Mouse (Mus musculus) thymus, adult 2 months (tissue): Measurements from ENCODE around the gene Zswim7. TPM values are rescaled to one million over a fixed set of nuclear protein-coding genes. Genes with fewer than 3 reads are reported as not detected.

ENCODE experiments used
- DNase-seq: peaks from one replicate; pipeline ENCODE4 v3.0.0; 2021
- H3K27ac ChIP-seq: fragments of 200-500 bp; 2 replicates; pipeline ENCODE4 v1.5.1; 2012; ENCODE audit warnings: low read length, control low read depth; ENCODE audit not compliant: control insufficient read depth, insufficient read depth
- H3K27me3 ChIP-seq: fragments of 200-500 bp; 2 replicates; pipeline ENCODE4 v1.6.1; 2012; ENCODE audit warnings: mild to moderate bottlenecking, low read length, moderate library complexity, mixed read lengths; ENCODE audit not compliant: control insufficient read depth, insufficient read depth
- H3K36me3 ChIP-seq: fragments of 200-500 bp; 2 replicates; pipeline ENCODE4 v1.6.1; 2012; ENCODE audit warnings: mild to moderate bottlenecking, low read length, moderate library complexity; ENCODE audit not compliant: control insufficient read depth, insufficient read depth
- H3K4me1 ChIP-seq: fragments of 200-500 bp; replicated peaks from 2 replicates; pipeline ENCODE4 v1.6.1; 2012; ENCODE audit warnings: low read length; ENCODE audit not compliant: control insufficient read depth, insufficient read depth
- H3K4me3 ChIP-seq: fragments of 200-500 bp; 2 replicates; pipeline ENCODE4 v1.5.1; 2012; ENCODE audit warnings: mild to moderate bottlenecking, low read length, control low read depth, moderate library complexity; ENCODE audit not compliant: control insufficient read depth, insufficient read depth
- CTCF ChIP-seq: fragments of 200-500 bp; IDR thresholded peaks from 2 replicates; pipeline ENCODE4 v1.5.1; 2012; ENCODE audit warnings: mild to moderate bottlenecking, control low read depth, low read length, moderate library complexity, borderline replicate concordance; ENCODE audit not compliant: control insufficient read depth, poor library complexity, insufficient read depth; ENCODE audit errors: extremely low read depth
- POLR2A ChIP-seq: fragments of 200-500 bp; IDR thresholded peaks from 2 replicates; pipeline ENCODE4 v1.6.1; 2012; ENCODE audit warnings: mild to moderate bottlenecking, low read length, control low read depth, moderate library complexity; ENCODE audit not compliant: control insufficient read depth, poor library complexity, insufficient read depth; ENCODE audit errors: extremely low read depth
- WGBS: fragments of 180-500 bp; shearing (Covaris S2); methylation state at CpG from one replicate; pipeline ENCODE4 v1.1.7; 2018; 5-methylcytosine and 5-hydroxymethylcytosine counted together
- polyA plus RNA-seq: library from polyadenylated mRNA; depleted of rRNA; stranded (reverse); fragments of >200 nt; gene quantifications from 2 replicates; pipeline ENCODE4 v1.2.3, GENCODE M21; 2012

Gene Zswim7
- polyA plus RNA-seq, 1 experiment: 8.2 TPM

- 22% methylated on average over 18 of the region's 18 CpGs for WGBS
- TF ChIP-seq CTCF (no peak), POLR2A (no peak)
- Histone ChIP-seq H3K4me1 (peaks cover 23% of the 10 kb centered on the region), H3K27me3 (no peaks in the 10 kb centered on the region; the same call in 1 of the 2 replicates), H3K4me3 (peak overlapping the region; percentile 55), H3K36me3 (no peaks in the 10 kb centered on the region), H3K27ac (no peak overlapping the region)
- no peak for DNase-seq
These were observed 33.3 kb downstream of the Zswim7 start for GRCm38 (mm10) chr11:62247759-62248400.

GRCm38 (mm10) chr11:62244471-62244870 is 36.7 kb downstream of the Zswim7 start:
- no peak for DNase-seq
- 90% methylated on average over 4 of the region's 4 CpGs for whole genome bisulfite sequencing
- Histone ChIP-seq H3K4me3 (no peak overlapping the region), H3K36me3 (no peaks in the 10 kb centered on the region), H3K27me3 (no peaks in the 10 kb centered on the region; the same call in 1 of the 2 replicates), H3K27ac (no peak overlapping the region), H3K4me1 (peaks cover 13% of the 10 kb centered on the region)
- TF ChIP-seq POLR2A: no peak
- no peak for TF ChIP-seq CTCF

GRCm38 (mm10) chr11:62243871-62244270 is 37.3 kb downstream of the Zswim7 start:
- no peak overlapping the region for H3K27ac ChIP-seq
- H3K4me3 ChIP-seq: no peak overlapping the region
- DNase-seq: no peak
- WGBS: 97% methylated on average over 8 of the region's 8 CpGs
- peaks cover 7% of the 10 kb centered on the region for H3K4me1 ChIP-seq
- no peaks in the 10 kb centered on the region for H3K36me3 ChIP-seq
- no peak for TF ChIP-seq POLR2A
- no peak for TF ChIP-seq CTCF
- H3K27me3 ChIP-seq: no peaks in the 10 kb centered on the region; the same call in 1 of the 2 replicates

GRCm38 (mm10) chr11:62240631-62241261 is 40.4 kb downstream of the Zswim7 start:
- Histone ChIP-seq H3K36me3 (no peaks in the 10 kb centered on the region), H3K27ac (no peak overlapping the region), H3K4me1 (no peaks in the 10 kb centered on the region), H3K27me3 (no peaks in the 10 kb centered on the region), H3K4me3 (no peak overlapping the region)
- TF ChIP-seq POLR2A (no peak), CTCF (no peak)
- no peak for DNase-seq
- WGBS: 92% methylated on average over 12 of the region's 12 CpGs

GRCm38 (mm10) chr11:62224797-62225196 is 56.4 kb downstream of the Zswim7 start:
- Histone ChIP-seq H3K27ac (no peak overlapping the region), H3K4me3 (no peak overlapping the region), H3K36me3 (no peaks in the 10 kb centered on the region), H3K27me3 (no peaks in the 10 kb centered on the region), H3K4me1 (peaks cover 9% of the 10 kb centered on the region)
- DNase-seq: no peak
- 90% methylated on average over 4 of the region's 4 CpGs for WGBS
- TF ChIP-seq CTCF (no peak), POLR2A (no peak)

- TF ChIP-seq POLR2A (no peak), CTCF (no peak)
- no peak for DNase-seq
- H3K36me3 ChIP-seq: no peaks in the 10 kb centered on the region
- H3K4me1 ChIP-seq: peaks cover 9% of the 10 kb centered on the region
- no peaks in the 10 kb centered on the region for H3K27me3 ChIP-seq
- H3K27ac ChIP-seq: no peak overlapping the region
- H3K4me3 ChIP-seq: no peak overlapping the region
- WGBS: 43% methylated on average over 7 of the region's 7 CpGs
These were observed 57.2 kb downstream of the Zswim7 start for GRCm38 (mm10) chr11:62223962-62224361.

- peaks cover 9% of the 10 kb centered on the region for H3K4me1 ChIP-seq
- no peaks in the 10 kb centered on the region for H3K27me3 ChIP-seq
- DNase-seq: no peak
- no peak overlapping the region for H3K27ac ChIP-seq
- no peak overlapping the region for H3K4me3 ChIP-seq
- H3K36me3 ChIP-seq: no peaks in the 10 kb centered on the region
- no peak for TF ChIP-seq CTCF
- no peak for TF ChIP-seq POLR2A
- 46% methylated on average over 5 of the region's 5 CpGs for WGBS
These were observed 57.8 kb downstream of the Zswim7 start for GRCm38 (mm10) chr11:62223416-62223815.
